Mouse (Mus musculus) subcutaneous adipose tissue, adult 2 months (tissue): ENCODE results near the gene Timm10. TPM values are rescaled to one million over a fixed set of nuclear protein-coding genes. Genes with fewer than 3 reads are reported as not detected.

Experiments used
- polyA plus RNA-seq: library from polyadenylated mRNA; depleted of rRNA; stranded (reverse); fragments of >200 nt; gene quantifications from 2 replicates; pipeline ENCODE4 v1.2.3, GENCODE M21; 2012; ENCODE audit warnings: low replicate concordance; rRNA removed

Gene Timm10
- 62.2 and 63.0 TPM in 2 replicates for polyA plus RNA-seq

DNA sequence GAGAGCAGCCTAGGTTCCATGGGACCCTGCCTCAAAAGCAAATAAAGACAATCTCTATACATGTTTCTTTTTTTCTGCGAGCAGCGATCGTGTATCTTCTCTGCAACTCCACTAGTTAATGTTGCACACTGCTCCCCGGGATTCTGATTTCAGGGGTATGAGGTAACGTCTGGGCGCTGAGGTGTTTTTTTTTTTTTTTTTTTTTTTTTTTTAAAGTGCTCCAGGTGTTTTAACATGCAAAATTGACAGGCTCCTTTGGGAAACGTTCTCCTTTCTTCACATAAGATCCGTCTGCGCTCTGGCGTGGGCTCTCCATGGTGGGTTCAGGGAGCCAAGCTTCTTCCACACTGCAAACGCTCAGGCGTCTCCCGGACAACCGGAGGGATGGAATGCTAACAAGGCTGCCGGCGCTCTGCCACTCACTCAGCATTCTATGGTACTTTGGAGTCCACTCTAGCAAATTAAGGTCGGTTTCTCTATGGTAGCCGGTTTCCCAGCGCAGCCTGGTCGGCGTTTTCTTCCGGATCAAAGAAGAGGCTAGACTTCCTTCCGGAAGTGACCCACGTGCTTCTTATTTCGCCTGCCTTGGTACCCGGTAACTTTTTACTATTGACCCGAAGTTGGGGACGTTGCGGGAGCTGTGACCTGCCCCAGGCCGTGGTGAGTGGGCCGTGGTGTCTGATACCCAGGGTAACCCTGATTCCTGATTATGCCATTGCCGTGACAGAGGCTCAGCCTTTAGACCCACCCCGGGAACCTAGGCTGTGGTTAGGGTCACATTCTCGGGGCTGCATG lies at the start of gene Timm10:
Gene Timm10 (plus strand): TSS at position 510 of the 795 bp plus-strand sequence.

DNA sequence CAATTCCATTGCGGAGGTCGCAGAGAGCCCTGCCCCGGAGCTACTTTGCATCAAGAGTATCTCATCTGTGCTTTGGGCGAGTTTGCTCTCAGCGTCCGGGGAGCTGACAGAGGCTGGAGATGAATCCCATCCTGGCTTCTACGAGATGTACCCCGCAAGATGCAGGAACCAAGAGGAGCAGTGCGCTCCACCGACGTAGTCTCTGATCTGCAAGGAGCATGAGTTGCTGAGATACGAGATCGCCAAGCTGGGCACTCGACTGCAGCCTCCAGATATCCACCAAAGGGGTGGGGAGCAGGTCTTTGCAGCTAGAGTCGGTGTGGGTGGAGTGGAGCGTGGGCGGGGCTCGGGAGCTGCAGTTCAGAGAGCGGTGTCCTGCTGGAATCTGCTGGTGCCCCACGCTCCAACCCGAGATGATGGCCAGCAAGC lies 28.3 kb upstream of the Timm10 start, which contains the start of gene Ube2l6:
Gene Ube2l6 (plus strand): TSS at position 336 of the 429 bp plus-strand sequence.

GRCm38 (mm10) chr2:84822552-84822951 lies 4.2 kb upstream of the Timm10 start, which contains the start of gene Smtnl1:
Smtnl1 (minus strand) TSS chr2:84822652.

GRCm38 (mm10) chr2:84838593-84838949 lies 11.8 kb downstream of the Timm10 start, which contains the start of gene Slc43a1:
Slc43a1 (plus strand) TSS chr2:84838850.

Other genes with a start within 250 kb of the Timm10 start
- 48.1 and 70.2 TPM in 2 replicates for gene Ctnnd1, start 176.2 kb upstream of the Timm10 start, polyA plus RNA-seq
- not detected in 2 replicates for gene Btbd18, start 167.9 kb upstream of the Timm10 start, polyA plus RNA-seq
- gene Selenoh, start 156.2 kb upstream of the Timm10 start, polyA plus RNA-seq, result 32.7 and 68.5 TPM in 2 replicates
- not detected in 2 replicates for gene Gm28635, start 149.0 kb upstream of the Timm10 start, polyA plus RNA-seq
- 9.4 and 10.1 TPM in 2 replicates for gene Med19, start 148.6 kb upstream of the Timm10 start, polyA plus RNA-seq
- 98.4 and 120 TPM in 2 replicates for gene Tmx2, start 147.9 kb upstream of the Timm10 start, polyA plus RNA-seq
- 45.2 and 59.9 TPM in 2 replicates for gene Zdhhc5, start 111.8 kb upstream of the Timm10 start, polyA plus RNA-seq
- 8.0 and 15.5 TPM in 2 replicates for gene Clp1, start 99.6 kb upstream of the Timm10 start, polyA plus RNA-seq
- 5.2 and 20.0 TPM in 2 replicates for gene Ypel4, start 92.9 kb upstream of the Timm10 start, polyA plus RNA-seq
- 2.5 and 6.6 TPM in 2 replicates for gene Gm19426, start 83.3 kb upstream of the Timm10 start, polyA plus RNA-seq
- gene Serping1, start 51.6 kb upstream of the Timm10 start, polyA plus RNA-seq, result 771 and 792 TPM in 2 replicates
- gene Ube2l6, start 28.2 kb upstream of the Timm10 start, polyA plus RNA-seq, result 43.8 and 67.0 TPM in 2 replicates
- not detected in 2 replicates for gene Smtnl1, start 4.3 kb upstream of the Timm10 start, polyA plus RNA-seq
- 39.0 and 41.0 TPM in 2 replicates for gene Slc43a1, start 11.9 kb downstream of the Timm10 start, polyA plus RNA-seq
- 9.8 and 12.4 TPM in 2 replicates for gene Rtn4rl2, start 59.7 kb downstream of the Timm10 start, polyA plus RNA-seq
- gene Slc43a3, start 109.6 kb downstream of the Timm10 start, polyA plus RNA-seq, result 75.7 and 219 TPM in 2 replicates
- 0.60 and 1.3 TPM in 2 replicates for gene Prg2, start 153.5 kb downstream of the Timm10 start, polyA plus RNA-seq
- gene Prg3, start 161.2 kb downstream of the Timm10 start, polyA plus RNA-seq, result not detected in 2 replicates
- 78.5 and 192 TPM in 2 replicates for gene Ssrp1, start 210.2 kb downstream of the Timm10 start, polyA plus RNA-seq
- 0.64 and 1.4 TPM in 2 replicates for gene P2rx3, start 210.5 kb downstream of the Timm10 start, polyA plus RNA-seq
- gene Tnks1bp1, start 221.0 kb downstream of the Timm10 start, polyA plus RNA-seq, result 151 and 196 TPM in 2 replicates